Mouse (Mus musculus) testis, adult 2 months (tissue): ENCODE measurements around the gene Sprr2f. TPM values are rescaled to one million over a fixed set of nuclear protein-coding genes. Genes with fewer than 3 reads are reported as not detected.

Experiments
- H3K27ac ChIP-seq: fragments of 200-500 bp; 2 replicates; pipeline ENCODE4 v1.5.1; 2012; ENCODE audit warnings: low read depth, low read length; ENCODE audit not compliant: control insufficient read depth, insufficient read depth
- H3K27me3 ChIP-seq: fragments of 200-500 bp; 2 replicates; pipeline ENCODE4 v1.6.1; 2012; ENCODE audit warnings: mild to moderate bottlenecking, low read length, moderate library complexity; ENCODE audit not compliant: control insufficient read depth, insufficient read depth
- H3K36me3 ChIP-seq: fragments of 200-500 bp; 2 replicates; pipeline ENCODE4 v1.6.1; 2012; ENCODE audit warnings: mild to moderate bottlenecking, low read length; ENCODE audit not compliant: control insufficient read depth, insufficient read depth
- H3K4me1 ChIP-seq: fragments of 200-500 bp; 2 replicates; pipeline ENCODE4 v1.6.1; 2012; ENCODE audit warnings: low read length; ENCODE audit not compliant: control insufficient read depth, insufficient read depth
- H3K4me3 ChIP-seq: fragments of 200-500 bp; 2 replicates; pipeline ENCODE4 v1.5.1; 2012; ENCODE audit warnings: low read depth, mild to moderate bottlenecking, low read length, moderate library complexity, mixed read lengths; ENCODE audit not compliant: control insufficient read depth
- CTCF ChIP-seq: fragments of 200-500 bp; IDR thresholded peaks from 2 replicates; pipeline ENCODE4 v1.5.1; 2012; ENCODE audit warnings: low read depth, mild to moderate bottlenecking, inconsistent platforms, low read length, moderate library complexity; ENCODE audit not compliant: control insufficient read depth, insufficient read depth, insufficient replicate concordance
- POLR2A ChIP-seq: fragments of 200-500 bp; IDR thresholded peaks from 2 replicates; pipeline ENCODE4 v1.6.1; 2012; ENCODE audit warnings: low read depth, mild to moderate bottlenecking, inconsistent platforms, low read length, moderate library complexity; ENCODE audit not compliant: control insufficient read depth
- polyA plus RNA-seq: library from polyadenylated mRNA; depleted of rRNA; stranded (reverse); fragments of >200 nt; gene quantifications from 2 replicates; pipeline ENCODE4 v1.2.3, GENCODE M21; 2012; rRNA removed

Sprr2f gene
- polyA plus RNA-seq, 1 experiment: not detected

- Histone ChIP-seq H3K27ac (no peak within 1 kb of the TSS), H3K4me3 (no peak within 1 kb of the TSS), H3K36me3 (no peaks in the 10 kb centered on the region), H3K27me3 (no peaks in the 10 kb centered on the region), H3K4me1 (no peaks in the 10 kb centered on the region)
- TF ChIP-seq POLR2A: no peak
- no peak for TF ChIP-seq CTCF
Measured at GRCm38 (mm10) chr3:92385385-92385784, 20.4 kb downstream of the Sprr2f start, which contains the start of gene Sprr2h. Gene Sprr2h (plus strand): TSS chr3:92385685.

- no peak for TF ChIP-seq POLR2A
- TF ChIP-seq CTCF: no peak
- no peaks in the 10 kb centered on the region for H3K36me3 ChIP-seq
- no peaks in the 10 kb centered on the region for H3K27me3 ChIP-seq
- H3K4me3 ChIP-seq: no peak overlapping the region
- H3K27ac ChIP-seq: no peak overlapping the region
- no peaks in the 10 kb centered on the region for H3K4me1 ChIP-seq
Measured at GRCm38 (mm10) chr3:92394301-92394700, 29.3 kb downstream of the Sprr2f start.

- Histone ChIP-seq H3K4me3 (no peak within 1 kb of the TSS), H3K36me3 (no peaks in the 10 kb centered on the region), H3K27ac (no peak within 1 kb of the TSS), H3K4me1 (no peaks in the 10 kb centered on the region), H3K27me3 (no peaks in the 10 kb centered on the region)
- TF ChIP-seq POLR2A (no peak), CTCF (no peak)
Measured at GRCm38 (mm10) chr3:92407691-92408090, 42.7 kb downstream of the Sprr2f start, which contains the start of gene Sprr2i. Gene Sprr2i (plus strand): TSS chr3:92407991.

Other genes starting within 250 kb of the Sprr2f start
- 1.5 and 2.0 TPM in 2 replicates for gene Prr9, start 241.2 kb upstream of the Sprr2f start, polyA plus RNA-seq
- 875 and 1,017 TPM in 2 replicates for gene Lelp1, start 222.4 kb upstream of the Sprr2f start, polyA plus RNA-seq
- gene Sprr2a1, start 149.4 kb upstream of the Sprr2f start, polyA plus RNA-seq: 0.10 TPM in 1 of 2 replicates, not detected in the other
- gene Sprr2a2, start 149.3 kb upstream of the Sprr2f start, polyA plus RNA-seq: 8.6 and 11.1 TPM in 2 replicates
- 0.19 and 0.33 TPM in 2 replicates for gene Sprr2a3, start 79.8 kb upstream of the Sprr2f start, polyA plus RNA-seq
- gene Sprr2b, start 48.6 kb upstream of the Sprr2f start, polyA plus RNA-seq: not detected in 2 replicates
- not detected in 2 replicates for gene Sprr2d, start 26.0 kb upstream of the Sprr2f start, polyA plus RNA-seq
- gene Sprr2e, start 13.0 kb upstream of the Sprr2f start, polyA plus RNA-seq: not detected in 2 replicates
- not detected in 2 replicates for gene Sprr2h, start 20.5 kb downstream of the Sprr2f start, polyA plus RNA-seq
- not detected in 2 replicates for gene Sprr2i, start 42.8 kb downstream of the Sprr2f start, polyA plus RNA-seq
- not detected in 2 replicates for gene Sprr2j-ps, start 52.9 kb downstream of the Sprr2f start, polyA plus RNA-seq
- gene Gm9774, start 64.2 kb downstream of the Sprr2f start, polyA plus RNA-seq: 5.2 and 7.2 TPM in 2 replicates
- gene Sprr2k, start 67.4 kb downstream of the Sprr2f start, polyA plus RNA-seq: not detected in 2 replicates
- gene Sprr1b, start 73.6 kb downstream of the Sprr2f start, polyA plus RNA-seq: not detected in 2 replicates
- gene Sprr3, start 93.5 kb downstream of the Sprr2f start, polyA plus RNA-seq: not detected in 2 replicates
- gene Sprr1a, start 120.7 kb downstream of the Sprr2f start, polyA plus RNA-seq: 0.32 and 0.73 TPM in 2 replicates
- not detected in 2 replicates for gene Sprr4, start 135.3 kb downstream of the Sprr2f start, polyA plus RNA-seq
- gene 2310046K23Rik, start 169.3 kb downstream of the Sprr2f start, polyA plus RNA-seq: not detected in 2 replicates
- gene Ivl, start 208.5 kb downstream of the Sprr2f start, polyA plus RNA-seq: 0.05 and 0.06 TPM in 2 replicates
- gene Smcp, start 223.8 kb downstream of the Sprr2f start, polyA plus RNA-seq: 4,177 and 4,558 TPM in 2 replicates
- gene 2210017I01Rik, start 242.3 kb downstream of the Sprr2f start, polyA plus RNA-seq: 0.67 and 0.94 TPM in 2 replicates